Mouse (Mus musculus): Measurements from ENCODE around the gene Gm20708. TPM values are rescaled to one million over a fixed set of nuclear protein-coding genes. Genes with fewer than 3 reads are reported as not detected.
"Not testable (repeated sequence)": the region's sequence is repeated elsewhere in the genome, so short reads cannot be mapped to it uniquely, and the experiment has no call there.

Gm20708 gene
- polyA plus RNA-seq, 1 experiment from 2014 or later: 0.29 TPM

DNA sequence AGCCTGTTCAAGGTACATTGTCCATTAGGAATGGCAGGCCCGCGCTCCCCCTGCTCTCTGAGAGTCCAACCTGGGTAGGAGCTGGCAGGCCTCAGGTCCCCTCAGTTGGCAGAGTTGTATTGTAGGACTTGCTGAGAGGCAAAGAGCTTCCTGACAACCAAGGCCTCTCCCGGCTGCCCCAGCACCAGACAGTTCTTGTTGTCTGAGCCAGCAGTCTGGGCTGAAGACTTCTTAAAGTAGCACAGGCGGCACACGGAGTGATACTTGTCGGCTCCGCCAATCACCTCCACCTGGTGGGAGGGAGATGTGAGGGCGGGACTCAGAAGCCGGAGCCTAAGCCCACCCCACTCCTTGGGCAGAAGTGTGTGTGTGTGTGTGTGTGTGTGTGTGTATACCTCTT is 6.4 kb downstream of the Gm20708 start:
- not testable (repeated sequence) for H3K9me3 ChIP-seq (ENCODE audit: control insufficient read depth, low read length); H3K9ac ChIP-seq (ENCODE audit: low read depth, low read length); ATAC-seq; H3K27me3 ChIP-seq (replicated peaks; ENCODE audit: control insufficient read depth, insufficient read depth, low read length); H3K27ac ChIP-seq (ENCODE audit: low read length); H3K4me3 ChIP-seq (ENCODE audit: low read length); H3K4me2 ChIP-seq (ENCODE audit: low read depth, low read length)
- Histone ChIP-seq H3K4me1 (ENCODE audit: control insufficient read depth, insufficient read depth, low read length) (peaks cover 21% of the 10 kb centered on the region; the same call in 1 of the 2 replicates), H3K36me3 (ENCODE audit: control insufficient read depth, insufficient read depth, low read length) (peaks cover 18% of the 10 kb centered on the region)
- WGBS: 76% methylated on average over 9 of the region's 9 CpGs

- no peak for ATAC-seq
- no peak overlapping the region for H3K4me3 ChIP-seq (ENCODE audit: low read length)
- peaks cover 24% of the 10 kb centered on the region for H3K36me3 ChIP-seq (ENCODE audit: control insufficient read depth, insufficient read depth, low read length)
- H3K9me3 ChIP-seq (ENCODE audit: control insufficient read depth, low read length): no peaks in the 10 kb centered on the region
- no peak overlapping the region for H3K9ac ChIP-seq (ENCODE audit: low read depth, low read length)
- H3K4me2 ChIP-seq (ENCODE audit: low read depth, low read length): no peak overlapping the region
- no peaks in the 10 kb centered on the region for H3K27me3 ChIP-seq (replicated peaks; ENCODE audit: control insufficient read depth, insufficient read depth, low read length)
- 81% methylated on average over 13 of the region's 13 CpGs for WGBS
- no peak overlapping the region for H3K27ac ChIP-seq (ENCODE audit: low read length)
- H3K4me1 ChIP-seq (ENCODE audit: control insufficient read depth, insufficient read depth, low read length): peaks cover 15% of the 10 kb centered on the region; the same call in 1 of the 2 replicates
Measured at GRCm38 (mm10) chr11:117816389-117816996, 7.0 kb downstream of the Gm20708 start.

DNA sequence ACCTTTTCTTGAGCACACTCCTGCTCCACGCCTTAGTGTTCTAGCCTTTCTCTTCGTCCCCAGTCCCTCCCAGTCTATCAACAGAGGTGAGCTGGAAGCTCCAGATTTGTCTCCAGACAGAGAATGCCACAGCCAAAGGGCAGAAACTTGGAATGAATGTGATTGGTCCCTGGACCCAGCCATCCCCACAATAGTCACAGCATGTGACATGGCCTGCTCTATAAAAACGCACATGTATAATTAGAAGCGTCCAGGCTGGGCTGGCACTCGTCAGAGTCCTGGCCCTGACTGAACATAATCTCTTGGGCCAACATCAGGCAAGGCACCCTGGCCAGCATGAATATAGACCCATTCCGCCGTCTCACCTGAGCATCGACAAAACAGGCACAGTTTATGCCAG is 9.6 kb downstream of the Gm20708 start:
- 75% methylated on average over 8 of the region's 8 CpGs for WGBS
- H3K4me1 ChIP-seq (ENCODE audit: control insufficient read depth, insufficient read depth, low read length): peaks cover 33% of the 10 kb centered on the region
- no peak for ATAC-seq
- H3K4me2 ChIP-seq (ENCODE audit: low read depth, low read length): no peak overlapping the region
- H3K27ac ChIP-seq (ENCODE audit: low read length): no peak overlapping the region; the same call in 1 of the 2 replicates
- no peaks in the 10 kb centered on the region for H3K27me3 ChIP-seq (replicated peaks; ENCODE audit: control insufficient read depth, insufficient read depth, low read length)
- no peak overlapping the region for H3K9ac ChIP-seq (ENCODE audit: low read depth, low read length)
- H3K36me3 ChIP-seq (ENCODE audit: control insufficient read depth, insufficient read depth, low read length): peaks cover 19% of the 10 kb centered on the region
- H3K4me3 ChIP-seq (ENCODE audit: low read length): no peak overlapping the region
- no peaks in the 10 kb centered on the region for H3K9me3 ChIP-seq (ENCODE audit: control insufficient read depth, low read length)

DNA sequence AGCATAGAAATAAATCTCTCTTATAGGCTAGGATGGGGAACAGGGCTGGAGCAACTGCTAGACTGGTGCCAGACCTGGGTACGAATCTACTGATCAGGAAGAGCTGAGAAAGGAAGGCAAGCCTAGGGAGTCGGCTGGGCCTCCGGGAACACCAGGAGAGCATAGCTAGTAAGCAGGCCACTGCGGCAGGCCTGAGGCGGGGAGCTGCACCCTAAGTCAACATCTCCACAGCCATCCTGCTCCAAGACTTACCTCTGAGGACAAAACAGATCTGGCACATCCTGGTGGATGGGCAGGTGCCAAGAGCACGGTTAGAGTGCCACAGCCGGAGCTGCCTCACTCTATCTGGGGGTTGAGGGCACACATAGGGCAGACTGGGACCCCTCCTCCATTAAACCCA is 10.7 kb downstream of the Gm20708 start:
- 82% methylated on average over 7 of the region's 7 CpGs for WGBS
- Histone ChIP-seq H3K27me3 (replicated peaks; ENCODE audit: control insufficient read depth, insufficient read depth, low read length) (no peaks in the 10 kb centered on the region), H3K4me2 (ENCODE audit: low read depth, low read length) (no peak overlapping the region), H3K36me3 (ENCODE audit: control insufficient read depth, insufficient read depth, low read length) (peaks cover 19% of the 10 kb centered on the region), H3K9me3 (ENCODE audit: control insufficient read depth, low read length) (no peaks in the 10 kb centered on the region), H3K27ac (ENCODE audit: low read length) (no peak overlapping the region), H3K4me1 (ENCODE audit: control insufficient read depth, insufficient read depth, low read length) (peaks cover 37% of the 10 kb centered on the region), H3K4me3 (ENCODE audit: low read length) (no peak overlapping the region), H3K9ac (ENCODE audit: low read depth, low read length) (no peak overlapping the region)
- no peak for ATAC-seq

DNA sequence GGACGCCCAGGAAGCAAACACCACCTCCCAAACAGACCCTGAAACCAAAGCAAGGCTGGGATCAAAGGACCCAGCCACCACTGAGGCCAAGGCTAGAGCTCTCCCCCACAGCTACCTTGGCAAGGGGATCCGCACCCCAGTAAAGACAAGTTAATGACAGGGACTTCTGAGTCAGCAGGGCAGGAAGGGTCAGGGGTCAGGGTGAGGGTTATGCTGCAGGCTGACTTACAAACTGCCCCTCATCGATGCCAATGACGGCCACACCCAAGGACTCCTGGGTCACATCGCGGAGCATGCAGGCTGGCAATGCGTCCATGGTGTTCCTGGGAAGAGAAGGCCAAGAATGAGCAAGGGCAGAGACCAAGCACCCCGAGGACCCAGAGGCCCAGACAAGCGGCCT is 12.4 kb downstream of the Gm20708 start:
- H3K4me1 ChIP-seq (ENCODE audit: control insufficient read depth, insufficient read depth, low read length): peaks cover 34% of the 10 kb centered on the region
- no peak for ATAC-seq
- H3K36me3 ChIP-seq (ENCODE audit: control insufficient read depth, insufficient read depth, low read length): peaks cover 15% of the 10 kb centered on the region
- H3K9ac ChIP-seq (ENCODE audit: low read depth, low read length): 0 out of 2 replicates have a peak overlapping the region, but pooled peaks have one; percentile 13
- no peak overlapping the region for H3K27ac ChIP-seq (ENCODE audit: low read length)
- H3K4me2 ChIP-seq (ENCODE audit: low read depth, low read length): no peak overlapping the region
- 84% methylated on average over 9 of the region's 9 CpGs for WGBS
- no peaks in the 10 kb centered on the region for H3K27me3 ChIP-seq (replicated peaks; ENCODE audit: control insufficient read depth, insufficient read depth, low read length)
- H3K4me3 ChIP-seq (ENCODE audit: low read length): no peak overlapping the region
- no peaks in the 10 kb centered on the region for H3K9me3 ChIP-seq (ENCODE audit: control insufficient read depth, low read length)

DNA sequence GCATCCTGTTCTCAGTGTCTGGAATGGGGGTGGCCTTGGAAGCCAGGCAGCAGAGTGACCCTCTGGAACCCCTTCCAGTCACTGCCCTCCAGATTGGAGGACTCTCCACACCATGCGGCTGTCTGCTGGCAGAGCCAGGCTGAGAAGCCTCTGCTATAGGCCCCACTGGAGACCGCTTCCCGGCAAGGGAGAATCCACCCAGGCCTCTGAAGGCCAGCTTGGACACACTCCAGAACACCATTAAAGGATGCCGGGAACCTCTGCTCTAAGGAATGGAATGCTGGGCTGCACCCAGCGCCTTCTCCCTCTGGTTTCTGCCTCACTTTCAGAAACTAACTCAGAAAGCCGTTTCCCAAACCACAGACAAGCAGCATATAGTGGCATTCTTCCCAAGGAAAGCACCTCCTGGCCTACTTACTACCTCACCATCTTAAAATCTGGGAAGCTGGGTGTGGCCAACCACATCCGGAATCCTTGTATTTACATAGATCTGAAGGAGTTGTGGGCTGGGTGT is 13.3 kb downstream of the Gm20708 start:
- Histone ChIP-seq H3K4me2 (ENCODE audit: low read depth, low read length) (no peak overlapping the region), H3K27me3 (replicated peaks; ENCODE audit: control insufficient read depth, insufficient read depth, low read length) (no peaks in the 10 kb centered on the region), H3K36me3 (ENCODE audit: control insufficient read depth, insufficient read depth, low read length) (peaks cover 10% of the 10 kb centered on the region), H3K27ac (ENCODE audit: low read length) (peak overlapping the region; percentile 78), H3K4me3 (ENCODE audit: low read length) (no peak overlapping the region), H3K9ac (ENCODE audit: low read depth, low read length) (peak overlapping the region; percentile 50), H3K9me3 (ENCODE audit: control insufficient read depth, low read length) (no peaks in the 10 kb centered on the region), H3K4me1 (ENCODE audit: control insufficient read depth, insufficient read depth, low read length) (peaks cover 39% of the 10 kb centered on the region)
- 52% methylated on average over 7 of the region's 7 CpGs for WGBS
- no peak for ATAC-seq

DNA sequence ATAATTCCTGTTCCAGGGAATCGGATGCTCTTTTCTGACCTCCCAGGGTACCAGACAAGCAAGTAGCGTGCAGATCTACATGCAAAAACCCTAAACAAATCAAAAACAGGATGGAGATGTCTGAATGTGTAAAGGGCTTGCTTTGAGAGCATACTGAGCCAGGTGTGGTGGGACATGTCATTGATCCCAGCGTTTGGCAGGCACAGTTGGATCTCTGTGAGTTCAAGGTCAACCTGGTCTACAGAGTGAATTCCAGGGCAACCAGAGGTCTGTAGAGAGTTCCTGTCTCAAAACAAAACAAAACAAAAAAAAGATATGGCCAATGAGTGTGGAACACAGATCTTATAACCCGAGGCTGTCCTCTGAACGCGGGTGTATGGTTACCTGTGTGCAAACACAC is 13.9 kb downstream of the Gm20708 start:
- Histone ChIP-seq H3K27ac (ENCODE audit: low read length) (peak overlapping the region; percentile 78), H3K9ac (ENCODE audit: low read depth, low read length) (peak overlapping the region; percentile 67; the same call in 1 of the 2 replicates), H3K36me3 (ENCODE audit: control insufficient read depth, insufficient read depth, low read length) (peaks cover 10% of the 10 kb centered on the region), H3K4me1 (ENCODE audit: control insufficient read depth, insufficient read depth, low read length) (peaks cover 46% of the 10 kb centered on the region), H3K4me2 (ENCODE audit: low read depth, low read length) (peak overlapping the region; percentile 89; the same call in 1 of the 2 replicates), H3K9me3 (ENCODE audit: control insufficient read depth, low read length) (no peaks in the 10 kb centered on the region), H3K27me3 (replicated peaks; ENCODE audit: control insufficient read depth, insufficient read depth, low read length) (no peaks in the 10 kb centered on the region), H3K4me3 (ENCODE audit: low read length) (no peak overlapping the region)
- 85% methylated on average over 6 of the region's 6 CpGs for WGBS
- ATAC-seq: no peak

- no peaks in the 10 kb centered on the region for H3K9me3 ChIP-seq (ENCODE audit: control insufficient read depth, low read length)
- ATAC-seq: peak; percentile 52
- H3K4me1 ChIP-seq (ENCODE audit: control insufficient read depth, insufficient read depth, low read length): peaks cover 52% of the 10 kb centered on the region
- H3K4me3 ChIP-seq (ENCODE audit: low read length): peak overlapping the region; percentile 65
- peak overlapping the region; percentile 84 for H3K9ac ChIP-seq (ENCODE audit: low read depth, low read length)
- WGBS: 10% methylated on average over 23 of the region's 23 CpGs
- H3K27ac ChIP-seq (ENCODE audit: low read length): peak overlapping the region; percentile 81
- no peaks in the 10 kb centered on the region for H3K27me3 ChIP-seq (replicated peaks; ENCODE audit: control insufficient read depth, insufficient read depth, low read length)
- H3K36me3 ChIP-seq (ENCODE audit: control insufficient read depth, insufficient read depth, low read length): peaks cover 10% of the 10 kb centered on the region
- peak overlapping the region; percentile 89 for H3K4me2 ChIP-seq (ENCODE audit: low read depth, low read length)
Measured at GRCm38 (mm10) chr11:117824060-117824969, 14.8 kb downstream of the Gm20708 start.

DNA sequence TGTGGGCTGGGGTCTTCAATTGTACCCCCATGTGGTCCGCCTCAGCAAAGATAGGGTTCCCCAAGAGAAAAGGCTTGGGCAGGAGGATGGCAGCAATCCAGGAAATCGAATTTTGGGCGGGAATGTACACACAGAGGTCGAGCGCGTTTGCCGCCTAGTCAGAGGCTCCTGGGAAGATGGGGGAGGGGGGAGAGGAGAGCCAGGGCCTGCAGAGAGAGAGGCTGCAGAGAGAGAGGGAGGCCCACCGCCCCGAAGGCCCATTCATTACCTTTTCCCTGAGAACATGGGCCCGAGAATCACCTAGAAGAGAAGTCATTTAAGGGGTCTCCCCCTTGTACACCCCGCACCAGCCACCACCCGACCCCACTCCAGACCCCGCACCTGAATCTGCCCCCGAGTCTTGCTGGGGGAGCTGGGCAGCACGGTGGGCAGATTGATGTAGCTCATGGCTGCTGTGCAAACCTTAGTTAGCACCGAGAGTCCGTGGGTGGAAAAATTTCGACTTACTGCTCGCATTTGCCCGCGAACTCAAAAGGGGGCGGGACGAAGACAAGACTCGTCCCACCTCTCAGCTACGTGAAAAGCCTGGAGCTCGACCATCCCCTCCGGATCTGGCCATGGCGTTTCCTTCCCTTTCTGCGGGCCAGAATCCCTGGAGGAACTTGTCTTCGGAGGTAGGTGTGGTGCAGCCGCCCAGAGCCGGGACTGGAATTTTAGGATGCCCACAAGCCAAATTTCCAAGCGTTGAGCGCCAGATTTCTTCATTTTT is 16.0 kb downstream of the Gm20708 start, which contains the start of the genes Afmid and Tk1:
Afmid (plus strand) TSS at position 592 of the 769 bp plus-strand sequence.
Tk1 (minus strand) TSS at position 760 of the 769 bp plus-strand sequence.
- peak within 1 kb of the TSS; percentile 65 for H3K4me3 ChIP-seq (ENCODE audit: low read length)
- no peaks in the 10 kb centered on the region for H3K9me3 ChIP-seq (ENCODE audit: control insufficient read depth, low read length)
- under 1% methylated on average over 34 of the region's 34 CpGs for WGBS
- peak within 1 kb of the TSS; percentile 84 for H3K9ac ChIP-seq (ENCODE audit: low read depth, low read length)
- H3K36me3 ChIP-seq (ENCODE audit: control insufficient read depth, insufficient read depth, low read length): peaks cover 10% of the 10 kb centered on the region
- H3K27me3 ChIP-seq (replicated peaks; ENCODE audit: control insufficient read depth, insufficient read depth, low read length): no peaks in the 10 kb centered on the region
- peak; percentile 54 for ATAC-seq
- H3K4me1 ChIP-seq (ENCODE audit: control insufficient read depth, insufficient read depth, low read length): peaks cover 64% of the 10 kb centered on the region
- peak within 1 kb of the TSS; percentile 98 for H3K27ac ChIP-seq (ENCODE audit: low read length)
- peak within 1 kb of the TSS; percentile 89 for H3K4me2 ChIP-seq (ENCODE audit: low read depth, low read length)

Measured in intestine, embryonic 16.5 days (tissue).